Mouse (Mus musculus): ENCODE data around the gene Lrrc55. TPM values are rescaled to one million over a fixed set of nuclear protein-coding genes. Genes with fewer than 3 reads are reported as not detected.

The Lrrc55 gene
- polyA plus RNA-seq, 1 experiment: not detected

GRCm38 (mm10) chr2:85178139-85178800 is 18.7 kb downstream of the Lrrc55 start:
- Histone ChIP-seq H3K4me3 (ENCODE audit: insufficient read depth, low read depth, low read length) (no peak overlapping the region), H3K27ac (ENCODE audit: insufficient read depth, low read depth, low read length) (no peak overlapping the region), H3K4me1 (ENCODE audit: control insufficient read depth, insufficient read depth, low read length) (no peaks in the 10 kb centered on the region)
- TF ChIP-seq POLR2A (IDR thresholded peaks at IDR 0.05; ENCODE audit: insufficient read depth, low read depth, low read length) (no peak), CTCF (IDR thresholded peaks at IDR 0.05; ENCODE audit: insufficient read depth, low read depth, low read length) (no peak)
- 67% methylated on average over 4 of the region's 4 CpGs for WGBS

- 79% methylated on average over 6 of the region's 6 CpGs for WGBS
- no peaks in the 10 kb centered on the region for H3K4me1 ChIP-seq (ENCODE audit: control insufficient read depth, insufficient read depth, low read length)
- TF ChIP-seq POLR2A (IDR thresholded peaks at IDR 0.05; ENCODE audit: insufficient read depth, low read depth, low read length) (no peak), CTCF (IDR thresholded peaks at IDR 0.05; ENCODE audit: insufficient read depth, low read depth, low read length) (no peak)
- H3K27ac ChIP-seq (ENCODE audit: insufficient read depth, low read depth, low read length): no peak overlapping the region
- no peak overlapping the region for H3K4me3 ChIP-seq (ENCODE audit: insufficient read depth, low read depth, low read length)
Measured at GRCm38 (mm10) chr2:85173545-85173944, 23.5 kb downstream of the Lrrc55 start.

- Histone ChIP-seq H3K4me1 (ENCODE audit: control insufficient read depth, insufficient read depth, low read length) (no peaks in the 10 kb centered on the region), H3K27ac (ENCODE audit: insufficient read depth, low read depth, low read length) (no peak overlapping the region), H3K4me3 (ENCODE audit: insufficient read depth, low read depth, low read length) (no peak overlapping the region)
- 80% methylated on average over 2 of the region's 2 CpGs for WGBS
- TF ChIP-seq CTCF (IDR thresholded peaks at IDR 0.05; ENCODE audit: insufficient read depth, low read depth, low read length): no peak
- no peak for TF ChIP-seq POLR2A (IDR thresholded peaks at IDR 0.05; ENCODE audit: insufficient read depth, low read depth, low read length)
Measured at GRCm38 (mm10) chr2:85172763-85173103, 24.3 kb downstream of the Lrrc55 start.

GRCm38 (mm10) chr2:85172071-85172762 is 24.8 kb downstream of the Lrrc55 start:
- 74% methylated on average over 3 of the region's 3 CpGs for WGBS
- no peak overlapping the region for H3K4me3 ChIP-seq (ENCODE audit: insufficient read depth, low read depth, low read length)
- TF ChIP-seq POLR2A (IDR thresholded peaks at IDR 0.05; ENCODE audit: insufficient read depth, low read depth, low read length): no peak
- no peak overlapping the region for H3K27ac ChIP-seq (ENCODE audit: insufficient read depth, low read depth, low read length)
- no peaks in the 10 kb centered on the region for H3K4me1 ChIP-seq (ENCODE audit: control insufficient read depth, insufficient read depth, low read length)

GRCm38 (mm10) chr2:85168327-85168726 is 28.7 kb downstream of the Lrrc55 start:
- whole genome bisulfite sequencing: 88% methylated on average over 1 of the region's 1 CpGs
- Histone ChIP-seq H3K27ac (ENCODE audit: insufficient read depth, low read depth, low read length) (no peak overlapping the region), H3K4me1 (ENCODE audit: control insufficient read depth, insufficient read depth, low read length) (no peaks in the 10 kb centered on the region; the same call in 1 of the 2 replicates), H3K4me3 (ENCODE audit: insufficient read depth, low read depth, low read length) (no peak overlapping the region)
- TF ChIP-seq POLR2A (IDR thresholded peaks at IDR 0.05; ENCODE audit: insufficient read depth, low read depth, low read length) (no peak), CTCF (IDR thresholded peaks at IDR 0.05; ENCODE audit: insufficient read depth, low read depth, low read length) (no peak)

GRCm38 (mm10) chr2:85167624-85168023 is 29.4 kb downstream of the Lrrc55 start:
- Histone ChIP-seq H3K4me1 (ENCODE audit: control insufficient read depth, insufficient read depth, low read length) (no peaks in the 10 kb centered on the region; the same call in 1 of the 2 replicates), H3K27ac (ENCODE audit: insufficient read depth, low read depth, low read length) (no peak overlapping the region), H3K4me3 (ENCODE audit: insufficient read depth, low read depth, low read length) (no peak overlapping the region)
- TF ChIP-seq CTCF (IDR thresholded peaks at IDR 0.05; ENCODE audit: insufficient read depth, low read depth, low read length) (no peak), POLR2A (IDR thresholded peaks at IDR 0.05; ENCODE audit: insufficient read depth, low read depth, low read length) (no peak)
- 58% methylated on average over 1 of the region's 1 CpGs for WGBS

GRCm38 (mm10) chr2:85163311-85164047 is 33.5 kb downstream of the Lrrc55 start:
- 74% methylated on average over 7 of the region's 7 CpGs for WGBS
- Histone ChIP-seq H3K4me3 (ENCODE audit: insufficient read depth, low read depth, low read length) (no peak overlapping the region), H3K27ac (ENCODE audit: insufficient read depth, low read depth, low read length) (no peak overlapping the region), H3K4me1 (ENCODE audit: control insufficient read depth, insufficient read depth, low read length) (peaks cover 6% of the 10 kb centered on the region)
- no peak for TF ChIP-seq POLR2A (IDR thresholded peaks at IDR 0.05; ENCODE audit: insufficient read depth, low read depth, low read length)
- no peak for TF ChIP-seq CTCF (IDR thresholded peaks at IDR 0.05; ENCODE audit: insufficient read depth, low read depth, low read length)

- TF ChIP-seq POLR2A (IDR thresholded peaks at IDR 0.05; ENCODE audit: insufficient read depth, low read depth, low read length): no peak
- no peak for TF ChIP-seq CTCF (IDR thresholded peaks at IDR 0.05; ENCODE audit: insufficient read depth, low read depth, low read length)
- H3K4me1 ChIP-seq (ENCODE audit: control insufficient read depth, insufficient read depth, low read length): peaks cover 6% of the 10 kb centered on the region
- WGBS: 18% methylated on average over 1 of the region's 1 CpGs
- H3K27ac ChIP-seq (ENCODE audit: insufficient read depth, low read depth, low read length): peak overlapping the region; percentile 82
- no peak overlapping the region for H3K4me3 ChIP-seq (ENCODE audit: insufficient read depth, low read depth, low read length)
Measured at GRCm38 (mm10) chr2:85161638-85162093, 35.3 kb downstream of the Lrrc55 start.

Measured in olfactory bulb, adult 2 months (tissue).